Mouse (Mus musculus): Measurements from ENCODE around the gene Pgm2.

DNA sequence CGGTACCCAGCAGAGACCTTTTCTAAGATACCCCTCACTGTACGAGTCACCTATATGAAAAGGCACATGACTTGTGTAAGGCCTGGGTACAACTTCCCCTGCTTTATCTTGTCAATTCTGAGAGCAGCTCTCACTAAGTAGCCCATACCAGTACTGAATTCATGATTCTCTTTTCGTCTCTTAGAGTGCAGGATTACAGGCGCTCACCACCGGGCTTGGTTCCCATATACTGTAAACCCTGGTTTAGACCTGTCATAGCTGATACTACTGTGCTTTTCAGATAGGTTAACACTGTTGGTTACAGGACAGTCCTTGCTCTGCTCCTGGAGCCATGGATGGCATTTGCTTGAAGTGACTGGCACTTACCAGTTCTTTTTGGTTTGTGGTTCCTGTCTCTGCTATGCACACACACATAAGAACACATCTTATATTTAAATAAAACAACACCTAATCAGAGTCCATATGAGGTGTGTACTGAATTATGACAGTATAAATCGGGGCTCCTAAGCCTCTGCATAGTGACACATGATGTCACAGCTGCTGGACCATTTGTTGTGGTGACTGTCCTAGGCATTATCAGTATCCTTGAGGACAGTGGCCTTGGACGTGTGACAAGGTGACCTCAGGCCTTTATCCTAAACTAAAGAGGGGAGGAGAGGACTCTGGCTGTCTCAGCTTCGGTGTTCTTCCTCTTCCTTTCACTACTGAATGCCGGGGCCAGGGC is 9.4 kb downstream of the Pgm2 start:
- TF ChIP-seq CTCF (IDR thresholded peaks at IDR 0.05) = no peak
- TF ChIP-seq EP300 (IDR thresholded peaks at IDR 0.05) = no peak
